Mouse (Mus musculus) bone marrow macrophage, adult 2 months (primary cell): ENCODE data around the gene Ppp1r9a.

Source experiments
- CTCF ChIP-seq: IDR thresholded peaks from 2 replicates; pipeline ENCODE4 v1.5.1; 2012; ENCODE audit warnings: low read depth, mild to moderate bottlenecking, low read length, moderate library complexity
- POLR2A ChIP-seq: IDR thresholded peaks from 2 replicates; pipeline ENCODE4 v1.6.1; 2012; ENCODE audit warnings: mild to moderate bottlenecking, low read depth, low read length, borderline replicate concordance

GRCm38 (mm10) chr6:5100347-5100746 is 197.6 kb downstream of the Ppp1r9a start:
- TF ChIP-seq CTCF (no peak), POLR2A (no peak)
